Mouse (Mus musculus) frontal cortex, adult 2 months (tissue): ENCODE data around the gene Anapc4. TPM values are rescaled to one million over a fixed set of nuclear protein-coding genes. Genes with fewer than 3 reads are reported as not detected.

Experiments used
- polyA plus RNA-seq: library from polyadenylated mRNA; depleted of rRNA; stranded (reverse); fragments of >200 nt; gene quantifications from 2 replicates; pipeline ENCODE4 v1.2.3, GENCODE M21; 2012; rRNA removed

The Anapc4 gene
- polyA plus RNA-seq, 1 experiment, result 118 TPM

Other genes with a start within 250 kb of the Anapc4 start
- 11.8 and 12.9 TPM in 2 replicates for gene Sepsecs, start 164.3 kb upstream of the Anapc4 start, polyA plus RNA-seq
- gene Pi4k2b, start 92.4 kb upstream of the Anapc4 start, polyA plus RNA-seq, result 2.1 and 3.0 TPM in 2 replicates
- 12.3 and 12.4 TPM in 2 replicates for gene Zcchc4, start 58.6 kb upstream of the Anapc4 start, polyA plus RNA-seq
- gene Slc34a2, start 204.1 kb downstream of the Anapc4 start, polyA plus RNA-seq, result 0.04 TPM in 2 replicates